Mouse (Mus musculus) ZHBTc4 (cell line): ENCODE data around the gene Meis3.
A peak's percentile ranks its signal among the peaks of the same experiment; 100 is the strongest.

Source experiments
- DNase-seq: peaks from one replicate; pipeline ENCODE4 v3.0.0-alpha.2; 2011; ENCODE audit warnings: low read depth, low spot score

The Meis3 gene

DNA sequence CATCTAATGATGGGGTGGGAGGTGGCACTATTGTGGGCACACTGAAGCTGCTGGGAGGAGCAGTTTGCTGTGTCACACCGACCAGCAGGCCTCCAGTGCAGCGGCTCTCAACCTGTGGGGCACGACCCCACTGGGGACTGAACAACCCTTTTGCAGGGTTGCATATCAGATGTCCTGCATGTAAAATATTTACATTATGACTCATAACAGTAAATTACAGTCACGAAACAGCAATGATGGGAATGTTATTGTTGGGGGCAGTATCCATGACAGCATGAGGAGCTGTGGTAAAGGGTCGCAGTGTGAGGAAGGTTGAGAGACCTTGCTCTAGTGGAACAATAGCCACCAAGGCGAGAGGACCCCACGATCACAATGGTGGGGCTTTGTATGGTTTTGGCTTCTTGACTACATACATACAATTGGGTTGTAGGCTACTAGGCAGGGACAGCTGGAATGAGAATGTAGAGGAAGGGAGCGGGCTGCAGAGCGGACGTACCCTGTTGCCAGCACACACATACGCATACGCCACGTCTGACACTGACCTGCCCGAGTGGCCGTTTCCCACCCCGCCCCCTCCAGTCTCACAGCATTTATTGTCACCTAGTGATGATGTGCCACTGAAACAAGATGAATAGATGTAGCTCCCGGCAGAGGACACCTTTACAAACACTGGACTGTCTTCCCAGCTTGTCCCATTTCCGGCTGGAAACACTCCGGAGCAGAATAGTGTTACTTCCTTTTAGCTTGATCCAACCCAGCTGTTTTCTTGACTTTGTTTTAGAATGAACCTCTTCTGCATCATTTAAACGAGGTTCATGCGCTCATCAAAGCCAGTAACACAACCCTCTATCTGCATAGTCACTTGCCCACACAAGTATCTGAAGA, 34.1 kb downstream of the Meis3 start:
- no peak for DNase-seq

DNA sequence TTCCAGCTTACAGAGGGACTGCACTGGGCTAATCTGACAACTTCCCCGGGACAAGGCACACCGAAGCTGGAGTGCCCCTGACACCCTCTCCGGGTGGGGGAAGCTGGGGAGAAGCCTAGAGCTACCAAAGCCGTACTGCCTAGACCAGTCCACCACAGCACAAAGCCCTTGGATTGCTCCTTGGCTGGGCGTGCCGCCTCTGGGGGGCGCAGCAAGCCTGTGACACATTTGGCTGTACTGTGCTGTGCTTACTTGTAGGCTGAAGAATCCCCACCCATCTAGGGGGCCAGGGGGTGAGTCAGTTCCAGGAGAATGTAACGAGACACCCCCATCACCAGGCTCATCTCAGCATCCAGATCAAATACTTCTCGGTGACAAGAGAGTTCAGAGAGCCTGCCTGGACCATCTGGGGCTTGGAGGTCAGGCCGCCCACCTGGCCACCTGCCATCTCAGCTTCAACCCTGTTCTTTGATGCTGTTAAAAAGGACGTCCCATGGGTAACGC, 36.0 kb downstream of the Meis3 start:
- DNase-seq, result no peak

- DNase-seq, result no peak
Measured at GRCm38 (mm10) chr7:16213196-16213595, 38.3 kb downstream of the Meis3 start.

- DNase-seq, result peak; percentile 67
Measured at GRCm38 (mm10) chr7:16213986-16214385, 39.1 kb downstream of the Meis3 start.

- peak; percentile 100 for DNase-seq
Measured at GRCm38 (mm10) chr7:16221582-16222272, 46.8 kb downstream of the Meis3 start, which contains the start of gene Dhx34. Gene Dhx34 (minus strand): TSS chr7:16222037.

- peak; percentile 79 for DNase-seq
Measured at GRCm38 (mm10) chr7:16229869-16230268, 55.0 kb downstream of the Meis3 start.
